Mouse (Mus musculus) right cerebral cortex, postnatal 4 days (tissue): ENCODE results near the gene Fermt3.
"Not testable (repeated sequence)": the region's sequence is repeated elsewhere in the genome, so short reads cannot be mapped to it uniquely, and the experiment has no call there.

Source experiments
- DNase-seq: peaks from one replicate; pipeline ENCODE4 v3.0.0-alpha.2; 2022

Gene Fermt3

DNA sequence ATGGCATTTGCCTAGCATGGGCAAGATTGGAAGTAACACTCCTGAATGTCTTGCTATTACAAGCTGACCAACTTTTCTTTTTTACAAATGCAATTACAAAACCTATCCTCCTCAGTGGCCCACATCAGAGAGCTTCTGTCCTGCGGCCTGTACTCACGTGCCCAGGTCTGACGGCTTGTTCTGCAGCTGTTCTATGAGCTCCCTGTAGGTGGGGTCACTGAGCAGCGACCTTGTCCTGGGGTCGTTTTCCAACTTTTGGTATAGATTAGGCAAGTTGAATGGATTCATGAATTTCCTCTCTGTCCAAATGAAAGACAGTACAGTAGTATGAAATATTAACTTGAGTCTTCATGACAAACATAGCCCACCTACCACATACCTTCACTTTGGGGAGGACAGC lies 14.7 kb upstream of the Fermt3 start:
- DNase-seq = no peak

DNA sequence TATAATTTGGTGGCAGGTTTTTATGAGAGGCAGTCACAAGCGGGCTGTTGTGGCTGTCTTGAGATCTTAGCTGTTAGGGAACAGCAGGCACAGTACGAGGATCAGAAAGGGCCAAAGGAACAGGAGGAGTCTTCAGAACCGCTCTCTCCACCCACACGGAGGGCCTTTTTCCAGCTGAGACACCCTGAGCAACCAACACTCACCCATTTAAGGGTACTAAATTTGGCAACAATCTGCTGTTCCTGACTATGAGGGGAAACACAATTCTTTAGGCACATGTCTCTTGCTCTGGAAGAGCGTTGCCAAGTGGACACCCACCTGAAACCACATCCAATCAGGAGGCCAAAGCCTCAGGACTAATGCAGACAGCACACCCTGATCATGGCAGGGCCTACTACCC lies 10.3 kb upstream of the Fermt3 start:
- no peak for DNase-seq

DNA sequence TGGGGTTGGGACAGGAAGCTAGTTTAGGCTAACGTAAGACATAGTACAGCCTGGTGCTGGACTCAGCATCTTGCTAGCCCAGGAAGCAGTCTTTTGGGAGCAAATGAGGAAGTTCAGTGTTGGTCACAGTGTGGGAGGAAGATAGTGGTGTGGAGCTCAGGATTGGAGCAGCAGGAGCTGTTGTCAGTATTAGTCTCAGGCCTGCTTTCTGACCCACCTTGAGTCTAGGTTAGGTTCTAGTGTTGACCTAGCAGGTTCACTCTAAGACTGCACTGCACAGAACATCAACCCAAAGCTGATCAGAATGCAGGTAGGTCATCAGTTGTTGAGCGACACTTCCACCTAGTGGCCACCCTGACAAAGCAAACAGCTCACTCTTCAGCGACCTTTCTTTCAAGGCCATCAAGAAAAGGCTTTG lies 964 bp upstream of the Fermt3 start:
- DNase-seq = no peak

DNA sequence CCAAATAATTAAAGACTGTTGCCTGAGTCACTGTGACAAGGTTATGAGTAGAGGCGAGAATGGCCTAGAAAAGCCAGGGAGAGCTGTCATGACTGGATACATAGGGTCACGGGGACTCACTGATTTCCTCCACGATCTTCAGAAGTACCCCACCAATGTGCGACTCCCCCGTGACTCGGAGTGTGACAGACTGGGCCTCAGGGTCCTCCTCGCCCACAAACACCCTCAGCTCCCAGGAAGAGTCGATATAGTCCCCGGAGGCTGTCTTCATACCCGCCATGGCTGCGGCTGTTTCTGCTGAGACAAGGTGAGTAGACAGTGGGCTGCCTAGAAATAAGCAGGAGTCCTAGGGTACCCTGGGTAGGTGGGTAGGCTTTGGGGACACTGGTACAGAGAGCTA lies 723 bp downstream of the Fermt3 start:
- no peak for DNase-seq

DNA sequence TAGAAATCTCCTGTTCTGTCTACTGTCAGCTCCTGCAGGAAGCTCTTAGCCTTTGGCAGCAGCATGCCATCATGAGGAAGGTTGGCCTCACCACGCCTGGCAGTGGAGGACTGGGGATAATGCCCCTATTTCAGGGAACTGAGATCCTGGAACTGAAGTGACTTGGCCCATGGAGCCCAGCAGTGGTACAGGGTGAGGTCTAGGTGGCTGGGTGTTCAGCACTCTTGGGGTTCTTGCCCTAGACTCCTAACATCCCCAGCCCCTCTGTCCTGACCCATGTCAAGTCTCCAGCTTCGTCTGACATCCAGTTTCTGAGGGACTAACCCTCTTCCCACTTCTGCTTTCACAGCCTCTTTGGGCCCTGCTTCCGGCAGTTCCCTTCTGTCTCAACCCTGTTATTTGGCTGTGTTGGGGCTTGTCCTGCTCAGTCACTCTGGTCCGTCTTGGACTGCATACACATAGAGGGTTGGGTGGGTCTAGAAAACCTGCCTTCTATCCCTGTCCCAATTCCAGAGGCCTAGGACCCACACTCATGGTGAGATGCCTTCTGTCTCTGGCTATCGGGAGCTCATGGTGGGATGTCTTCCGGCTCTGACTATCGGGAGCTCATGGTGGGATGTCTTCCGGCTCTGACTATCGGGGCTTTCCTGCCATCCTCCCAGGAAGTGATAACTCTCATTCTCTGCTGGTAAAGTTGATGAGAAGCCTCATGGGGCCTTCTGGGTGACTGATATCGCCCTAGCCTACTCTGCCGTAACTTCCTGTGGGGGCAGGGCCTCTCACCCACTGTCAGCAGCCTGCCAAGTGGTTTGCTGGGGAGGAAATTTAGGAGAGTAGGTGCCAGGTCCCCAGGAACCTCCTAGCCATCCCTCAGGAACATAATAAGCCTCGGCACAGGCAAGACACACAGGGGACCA lies 1.5 kb downstream of the Fermt3 start:
- no peak for DNase-seq

DNA sequence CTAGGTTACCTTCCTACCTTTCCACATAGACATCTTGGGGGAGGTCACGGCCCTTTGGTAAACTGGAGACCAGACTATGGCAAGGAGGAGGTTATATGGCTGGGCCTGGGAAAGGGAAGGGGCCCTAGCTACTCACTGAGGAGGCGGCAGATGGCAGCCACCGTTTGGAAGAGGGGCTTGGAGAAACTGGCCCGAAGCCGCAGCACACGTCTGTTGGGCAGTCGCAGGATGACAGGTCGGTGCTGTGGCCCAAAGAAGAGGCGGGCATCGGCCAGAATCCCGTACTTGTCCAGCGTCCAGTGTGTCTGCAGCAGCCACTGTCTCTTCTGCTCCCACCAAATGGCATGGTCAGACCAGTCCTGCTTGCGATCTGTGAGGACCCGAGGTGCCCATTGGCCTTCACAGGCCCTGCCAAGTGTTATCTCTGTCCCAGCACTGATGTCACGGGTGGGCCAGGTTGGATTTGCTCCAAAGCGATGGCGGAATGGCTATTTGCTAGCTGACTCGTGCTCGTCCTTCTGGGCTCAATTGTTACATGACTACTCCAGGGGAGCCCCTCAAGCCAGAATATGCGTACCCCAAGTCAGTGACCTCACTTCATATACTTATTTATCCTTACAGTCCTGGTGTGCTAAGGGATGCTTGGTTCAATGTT lies 4.7 kb downstream of the Fermt3 start:
- no peak for DNase-seq

DNA sequence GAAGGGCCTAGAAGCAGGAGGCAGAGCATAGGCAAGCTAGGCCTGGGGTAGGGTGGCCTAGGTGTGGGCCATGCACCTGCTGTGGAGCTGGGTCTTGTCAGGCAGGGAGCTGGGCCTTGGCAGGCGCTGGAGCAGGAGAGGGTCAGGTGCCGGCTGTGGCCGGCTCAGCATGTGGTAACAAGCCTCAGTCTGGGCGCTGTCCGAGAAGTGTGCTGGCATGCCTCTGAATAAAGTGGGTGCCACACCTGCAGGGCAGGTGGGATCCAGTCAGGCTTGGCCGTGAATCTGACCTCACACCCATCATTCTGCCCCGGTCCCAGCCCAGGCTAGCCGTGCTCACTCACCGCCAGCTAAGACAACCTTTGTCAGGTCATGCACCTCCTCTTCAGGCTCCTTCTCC lies 5.3 kb downstream of the Fermt3 start:
- DNase-seq = no peak

DNA sequence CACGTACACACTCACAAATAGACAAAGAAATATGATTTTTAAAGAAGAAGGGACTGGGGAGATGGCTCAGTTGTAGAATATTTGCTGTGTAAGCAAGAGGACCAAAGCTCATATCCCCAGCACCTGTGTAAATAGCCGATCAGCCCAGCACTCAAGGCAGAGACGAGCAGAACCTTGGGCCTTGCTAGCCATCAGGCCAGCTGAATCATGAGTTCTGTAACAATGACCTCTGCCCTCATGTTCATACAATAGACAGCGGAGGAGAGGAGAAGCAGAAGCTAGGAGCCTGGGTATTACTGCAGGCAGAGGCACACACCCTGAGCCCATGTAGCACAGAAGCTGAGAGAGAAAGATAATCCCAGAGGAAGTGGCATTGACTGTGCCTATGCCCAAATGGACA lies 6.8 kb downstream of the Fermt3 start:
- DNase-seq = no peak

DNA sequence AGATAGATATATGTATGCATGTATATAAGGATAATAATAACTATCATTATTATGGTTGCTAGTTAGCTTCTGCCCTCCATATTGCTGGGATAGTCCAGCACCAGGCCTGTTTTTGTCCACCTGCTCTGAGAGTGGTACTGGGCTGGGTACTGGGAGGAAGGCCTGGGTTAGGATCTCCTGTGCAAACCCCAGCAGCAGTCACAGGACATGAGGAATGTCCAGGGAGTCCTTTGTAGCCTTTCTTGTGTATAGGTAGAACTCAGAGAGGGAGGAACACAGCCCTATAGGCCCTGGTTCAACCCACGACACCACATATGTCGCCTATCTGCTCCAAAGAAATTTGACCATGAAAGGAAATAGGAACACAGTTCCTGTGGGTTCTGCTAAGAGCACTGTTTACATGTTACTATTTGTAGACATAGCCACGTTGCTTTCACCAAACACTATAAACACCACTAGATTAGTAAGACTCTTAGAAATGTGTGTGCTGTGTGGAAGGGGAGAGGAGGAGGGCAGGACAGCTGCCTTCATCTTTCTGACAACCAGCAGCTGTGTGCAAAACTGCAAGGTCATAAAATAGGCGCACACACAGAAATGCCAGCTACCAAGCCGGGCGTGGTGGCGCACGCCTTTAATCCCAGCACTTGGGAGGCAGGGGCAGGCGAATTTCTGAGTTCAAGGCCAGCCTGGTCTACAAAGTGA lies 12.2 kb downstream of the Fermt3 start:
- DNase-seq = no peak

DNA sequence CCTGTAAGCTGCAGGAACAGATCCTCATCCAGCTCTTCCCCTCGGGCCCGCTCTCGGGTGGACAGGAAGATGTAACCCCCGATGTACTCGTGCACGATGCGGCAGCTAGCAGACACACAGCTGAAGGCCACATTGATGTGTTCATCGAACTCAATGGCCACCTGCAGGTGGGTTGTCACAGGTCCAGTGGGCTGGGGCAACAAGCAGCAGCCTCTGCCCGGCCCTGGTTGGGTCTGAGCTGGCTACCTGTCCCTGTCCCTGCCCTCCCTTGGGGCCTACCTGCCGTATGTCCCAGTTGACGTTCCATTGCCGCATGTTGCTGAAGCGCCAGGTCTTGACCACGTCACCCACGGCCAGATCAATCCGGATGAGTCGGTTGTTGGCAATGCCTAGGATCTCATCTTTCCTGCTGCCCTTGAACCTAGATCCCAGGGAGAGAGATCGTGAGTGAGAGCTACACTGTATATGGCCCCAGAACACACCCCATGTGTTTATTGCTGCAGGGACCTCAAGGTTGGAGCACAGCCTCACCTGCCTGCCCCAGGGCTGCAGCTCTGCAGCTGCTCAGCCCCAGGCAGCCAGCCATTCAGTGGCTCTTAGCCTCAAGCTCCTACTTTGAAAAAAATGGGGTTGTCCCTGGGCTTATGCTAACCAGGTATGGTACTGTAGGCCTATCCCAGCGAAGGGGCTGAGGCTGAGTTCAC lies 19.8 kb downstream of the Fermt3 start:
- DNase-seq = no peak

DNA sequence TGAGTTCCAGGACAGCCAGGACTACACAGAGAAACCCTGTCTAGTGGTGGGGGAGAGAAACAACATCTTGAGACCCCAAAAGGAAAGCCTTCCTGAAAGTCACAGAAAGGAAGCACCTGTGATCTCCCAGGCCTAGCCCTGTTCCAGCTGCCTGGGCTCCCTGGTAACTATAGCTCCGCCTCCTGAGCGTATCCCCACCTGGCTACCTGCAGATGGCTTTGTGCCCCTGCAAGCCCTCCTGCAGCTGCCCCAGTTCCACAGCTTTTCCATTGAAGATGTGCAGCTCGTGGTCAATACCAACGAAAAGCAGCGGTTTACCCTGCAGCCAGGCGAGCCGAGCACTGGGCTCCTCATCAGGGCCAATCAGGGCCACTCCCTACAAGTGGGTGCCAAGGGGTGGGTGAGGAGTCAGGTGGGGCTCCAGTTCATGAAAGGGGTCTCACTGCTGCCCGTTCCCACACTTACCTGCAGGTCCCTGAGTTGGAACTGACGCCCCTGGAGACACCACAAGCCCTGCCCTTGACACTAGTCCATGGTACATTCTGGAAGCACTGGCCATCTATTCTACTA lies 21.5 kb downstream of the Fermt3 start:
- DNase-seq = no peak

DNA sequence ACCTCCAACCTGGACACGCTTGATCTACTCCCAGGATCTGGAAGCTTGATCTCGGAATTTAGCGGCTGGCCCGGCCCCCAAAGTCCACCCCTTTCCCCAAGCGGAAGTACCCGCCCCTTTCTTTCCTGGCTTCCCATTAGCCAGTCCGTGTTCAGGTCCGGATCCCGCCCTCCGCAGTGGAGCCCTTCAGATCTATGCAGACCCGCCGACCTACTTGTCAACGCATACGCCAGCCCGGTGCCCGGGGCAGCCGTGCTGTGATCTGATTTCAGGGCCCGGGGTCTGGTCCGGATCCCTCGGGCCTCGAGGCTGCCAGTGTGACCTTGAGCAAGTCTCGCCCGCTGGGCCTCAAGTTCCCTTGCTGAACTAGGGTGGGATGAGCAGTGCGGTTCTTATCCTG lies 23.3 kb downstream of the Fermt3 start, which contains the start of the genes Nudt22 and Trpt1:
Gene Nudt22, minus strand, starts transcription at position 112 of the 400 bp plus-strand sequence.
Gene Trpt1, plus strand, starts transcription at position 126 of the 400 bp plus-strand sequence.
- DNase-seq = peak; percentile 73

DNA sequence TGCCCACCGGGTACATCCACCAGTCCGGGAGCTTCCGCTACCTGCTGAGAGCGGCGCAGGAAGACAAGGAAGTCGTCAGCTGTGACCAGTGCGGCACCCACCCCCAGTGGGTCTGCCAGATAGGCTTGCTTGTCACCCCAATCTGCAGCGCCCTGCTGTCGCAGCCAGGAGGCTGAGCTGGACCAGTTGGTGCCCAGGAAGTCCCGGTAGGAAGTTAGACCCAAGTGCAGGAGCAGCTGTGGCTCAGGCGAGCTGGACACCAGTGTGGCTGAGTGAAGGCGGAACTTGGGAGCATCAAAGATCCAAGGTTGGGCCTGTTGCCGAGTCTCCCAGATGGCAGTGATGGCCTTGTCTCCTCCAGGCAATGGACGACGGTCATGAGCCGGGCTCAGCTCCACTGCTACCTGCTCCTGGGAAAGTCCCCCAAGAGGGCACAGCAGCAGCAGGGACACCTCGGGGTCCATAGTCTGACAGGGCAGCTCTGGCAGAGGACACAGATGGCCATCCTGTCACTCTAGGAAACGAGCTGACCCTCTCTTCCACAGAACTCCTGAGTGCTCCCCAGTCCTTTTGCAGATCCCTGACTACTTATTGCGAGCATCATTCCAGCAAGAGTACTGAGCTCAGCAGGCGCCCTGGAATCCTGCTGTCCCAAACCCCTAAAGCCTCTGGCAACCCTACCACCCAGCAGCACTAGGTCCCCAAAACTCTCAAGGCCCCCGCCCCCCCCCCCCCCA lies 23.8 kb downstream of the Fermt3 start:
- DNase-seq = no peak

DNA sequence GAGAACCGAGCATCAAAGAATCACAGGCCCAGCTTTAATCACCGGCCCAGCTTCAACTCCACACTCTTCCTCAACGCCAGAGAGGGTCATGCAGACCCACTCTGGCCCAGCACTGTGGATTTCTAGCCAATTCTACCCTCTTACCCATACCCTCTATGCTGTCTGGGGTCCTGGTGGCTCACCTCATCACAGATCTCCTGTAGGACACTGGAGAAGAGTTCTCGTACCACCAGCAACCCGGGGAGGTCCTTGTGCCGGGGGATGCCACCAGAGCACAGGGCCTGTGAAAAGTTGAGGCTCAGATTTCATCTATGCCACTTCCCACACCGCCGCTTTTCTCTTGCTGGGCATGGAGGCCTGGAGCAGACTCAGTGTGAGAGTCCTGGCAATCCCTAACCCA lies 24.8 kb downstream of the Fermt3 start:
- DNase-seq = no peak

DNA sequence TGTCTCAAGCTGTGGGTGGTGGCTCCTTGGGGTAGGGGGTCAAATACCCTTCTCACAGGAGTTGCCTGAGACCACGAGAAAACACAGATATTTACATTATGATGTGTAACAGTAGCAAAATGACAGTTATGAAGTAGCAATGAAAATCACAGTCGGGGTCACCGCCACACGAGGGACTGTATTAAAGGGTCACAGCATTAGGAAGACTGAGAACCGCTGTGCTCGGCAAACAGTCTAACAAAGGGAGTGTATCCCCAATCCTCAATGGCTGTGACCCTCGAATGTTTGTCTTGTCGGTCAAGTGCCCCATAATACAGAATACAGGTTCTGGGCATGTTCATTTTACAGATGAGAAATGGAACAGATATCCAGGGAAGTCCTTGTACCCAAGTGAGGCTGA lies 25.3 kb downstream of the Fermt3 start:
- no peak for DNase-seq

DNA sequence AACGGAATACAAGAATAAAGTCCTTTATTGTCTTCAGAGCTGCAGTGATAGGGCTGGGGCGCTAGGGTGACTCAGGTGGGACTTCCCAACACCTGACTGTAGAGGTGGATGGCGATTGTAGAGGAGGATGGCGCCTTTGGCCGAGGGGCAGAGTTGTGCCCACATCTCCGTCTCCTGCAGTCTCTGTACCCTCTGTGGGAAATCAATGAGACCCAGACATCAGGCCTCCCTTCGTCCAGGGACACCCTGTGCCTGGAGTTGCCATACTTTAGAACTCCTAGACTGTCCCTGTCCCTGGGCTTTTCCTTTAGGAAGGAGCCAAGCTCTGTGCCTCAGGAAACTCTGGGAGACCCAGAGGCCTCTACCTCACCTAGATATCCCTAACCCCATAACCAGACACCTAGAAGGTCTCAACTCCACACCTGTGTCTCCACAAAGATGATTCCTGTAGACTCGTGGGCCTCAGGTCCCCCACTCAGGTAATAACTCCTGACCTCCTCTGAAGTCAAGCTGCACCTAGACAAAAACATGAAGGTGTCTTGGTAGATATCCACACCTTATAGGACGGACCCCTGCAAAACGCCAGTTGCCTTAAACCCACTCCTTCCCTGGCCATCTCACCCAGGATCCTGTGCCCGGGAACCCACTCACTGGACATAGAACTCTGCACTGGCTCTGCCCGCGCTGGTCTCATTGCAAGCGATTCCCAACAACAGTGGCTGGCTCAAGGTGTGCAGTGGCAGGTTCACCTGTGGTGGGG lies 26.1 kb downstream of the Fermt3 start:
- no peak for DNase-seq

DNA sequence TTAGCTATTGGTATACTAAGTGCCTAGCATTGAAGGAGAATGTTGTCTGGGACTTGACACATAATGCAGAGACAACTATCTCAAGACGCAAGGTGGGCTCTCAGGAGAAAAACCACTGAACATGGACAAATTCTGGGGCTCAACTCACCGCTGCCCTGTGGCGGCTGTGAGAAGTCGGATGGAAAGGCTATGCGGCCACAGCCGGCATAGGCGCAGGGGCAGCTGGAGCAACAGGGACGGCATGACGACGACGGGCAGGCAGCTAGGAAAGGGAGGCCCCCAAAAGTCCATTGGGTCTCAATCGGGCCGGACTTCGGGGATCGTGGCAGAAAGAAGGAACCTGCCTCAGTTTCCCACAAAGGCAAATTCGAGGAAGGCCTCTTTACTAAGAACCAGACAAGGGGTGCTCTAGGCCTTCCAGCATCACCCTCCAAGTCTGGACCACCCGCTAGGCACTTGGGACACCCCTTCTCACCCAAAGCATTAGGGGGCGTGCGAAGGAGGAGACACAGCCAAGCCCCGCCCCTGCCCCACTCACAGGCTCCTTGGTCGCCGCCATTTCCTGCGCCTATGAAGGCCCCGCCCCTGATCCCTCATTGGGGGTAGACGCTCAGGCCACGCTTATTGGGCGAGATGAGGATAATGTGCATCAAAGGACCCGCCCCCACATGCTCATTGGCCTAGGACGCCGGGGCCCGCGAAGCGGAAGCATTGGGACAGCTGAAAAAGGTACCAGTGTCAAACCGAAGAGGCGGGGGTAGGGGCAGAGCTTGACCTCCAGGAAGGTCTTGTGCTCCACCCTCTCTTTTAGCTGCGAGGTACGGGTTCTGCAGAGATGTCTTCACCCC lies 27.0 kb downstream of the Fermt3 start, which contains the start of gene Dnajc4:
Gene Dnajc4, minus strand, starts transcription at position 562 of the 848 bp plus-strand sequence.
- peak; percentile 93 for DNase-seq

DNA sequence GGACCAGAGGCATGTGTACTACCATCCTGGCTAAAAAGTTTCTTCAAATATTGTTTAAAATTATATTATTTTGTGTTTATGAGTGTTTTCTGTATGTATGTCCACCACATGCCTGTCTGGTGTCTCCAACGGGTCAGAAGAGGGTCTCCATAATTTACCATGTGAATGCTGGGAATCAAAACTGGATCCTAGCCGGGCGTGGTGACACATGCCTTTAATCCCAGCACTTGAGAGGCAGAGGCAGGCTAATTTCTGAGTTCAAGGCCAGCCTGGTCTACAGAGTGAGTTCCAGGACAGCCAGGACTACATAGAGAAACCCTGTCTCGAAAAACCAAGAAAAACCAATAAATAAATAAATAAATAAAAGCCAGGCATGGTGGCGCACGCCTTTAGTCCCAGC lies 28.1 kb downstream of the Fermt3 start:
- DNase-seq = not testable (repeated sequence)

DNA sequence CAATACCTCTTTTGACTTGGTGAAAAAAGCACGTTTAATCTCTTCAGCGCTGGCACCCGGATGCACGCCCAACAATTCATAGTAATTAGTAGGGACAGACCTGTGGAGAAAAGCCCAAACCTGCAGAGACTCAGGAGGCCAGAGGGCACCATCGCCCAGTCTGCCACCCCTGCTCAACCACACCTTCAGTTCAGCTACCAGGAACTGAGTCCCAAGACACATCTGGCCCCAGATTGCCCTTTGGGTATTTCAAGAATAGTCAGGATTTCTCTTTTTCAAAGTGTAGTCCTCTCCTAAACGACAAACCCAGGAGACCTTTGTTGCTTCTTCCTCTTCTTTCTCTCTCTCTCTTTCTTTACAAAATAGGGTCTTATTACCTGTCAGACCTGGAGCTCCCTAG lies 28.6 kb downstream of the Fermt3 start:
- DNase-seq = no peak

DNA sequence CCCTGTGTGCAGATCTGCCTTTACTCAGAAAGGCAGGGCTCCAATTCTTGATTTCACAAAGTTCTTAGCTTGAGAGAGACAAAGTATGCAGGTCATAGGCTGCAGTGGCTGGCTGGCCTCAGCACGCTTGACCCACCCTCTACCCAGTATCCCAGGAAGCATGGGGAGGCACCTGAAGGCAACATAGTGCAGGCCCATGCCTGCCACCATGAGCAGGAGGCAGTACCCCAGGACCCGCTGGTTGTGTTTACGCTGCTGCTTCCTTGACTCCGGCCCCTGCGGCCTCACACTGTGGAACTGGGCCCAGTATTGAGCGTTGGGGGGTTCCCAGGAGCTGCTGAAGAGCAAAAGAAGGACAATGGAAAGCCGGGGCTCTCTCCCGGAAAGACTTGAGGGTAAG lies 30.0 kb downstream of the Fermt3 start:
- DNase-seq = no peak
